Mouse (Mus musculus) intestine, embryonic 16.5 days (tissue): ENCODE measurements around the gene Tcf12. TPM values are rescaled to one million over a fixed set of nuclear protein-coding genes. Genes with fewer than 3 reads are reported as not detected.
A peak's percentile ranks its signal among the peaks of the same experiment; 100 is the strongest.

Experiments used
- ATAC-seq: fragments of 200-750 bp; cut with Nextera tagmentation; 2 replicates; pipeline ENCODE4 v1.8.0; 2017; ENCODE audit warnings: moderate TSS enrichment, moderate library complexity
- H3K27ac ChIP-seq: fragments of 300-500 bp; sonication (generic); 2 replicates; pipeline ENCODE4 v1.5.1; 2014; ENCODE audit warnings: mild to moderate bottlenecking, low read length
- H3K27me3 ChIP-seq: fragments of 300-500 bp; sonication (generic); replicated peaks from 2 replicates; pipeline ENCODE4 v1.6.1; 2014; ENCODE audit warnings: low read length, control low read depth, mixed read lengths; ENCODE audit not compliant: control insufficient read depth, insufficient read depth
- H3K36me3 ChIP-seq: fragments of 300-500 bp; sonication (generic); 2 replicates; pipeline ENCODE4 v1.6.1; 2014; ENCODE audit warnings: low read length, control low read depth; ENCODE audit not compliant: control insufficient read depth, insufficient read depth
- H3K4me1 ChIP-seq: fragments of 300-500 bp; sonication (generic); 2 replicates; pipeline ENCODE4 v1.6.1; 2014; ENCODE audit warnings: low read length, control low read depth, mixed read lengths; ENCODE audit not compliant: control insufficient read depth, insufficient read depth
- H3K4me2 ChIP-seq: fragments of 300-500 bp; sonication (generic); 2 replicates; pipeline ENCODE4 v1.6.1; 2014; ENCODE audit warnings: low read depth, low read length, control low read depth
- H3K4me3 ChIP-seq: fragments of 300-500 bp; sonication (generic); 2 replicates; pipeline ENCODE4 v1.5.1; 2014; ENCODE audit warnings: mild to moderate bottlenecking, low read length
- H3K9ac ChIP-seq: fragments of 300-500 bp; sonication (generic); 2 replicates; pipeline ENCODE4 v1.6.1; 2014; ENCODE audit warnings: low read depth, low read length
- H3K9me3 ChIP-seq: fragments of 300-500 bp; sonication (generic); 2 replicates; pipeline ENCODE4 v1.6.1; 2016; ENCODE audit warnings: low read length, control low read depth; ENCODE audit not compliant: control insufficient read depth
- whole genome bisulfite sequencing: fragments of 180-500 bp; shearing (Covaris S2); extraction: QIAGEN DNeasy Blood & Tissue Kit; methylation state at CpG from one replicate; pipeline ENCODE4 v1.1.7; 2014; 5-methylcytosine and 5-hydroxymethylcytosine counted together
- polyA plus RNA-seq: library from polyadenylated mRNA; unstranded; fragments of >200 nt; fragmentation: Nextera tagmentation; extraction: Ambion mirVana; gene quantifications from 2 replicates; pipeline ENCODE4 v1.2.1, GENCODE M21; 2015

Gene Tcf12
- polyA plus RNA-seq, 1 experiment from 2014 or later, result 26.0 TPM

GRCm38 (mm10) chr9:71850283-71850682 is 261.4 kb downstream of the Tcf12 start:
- no peak overlapping the region for H3K4me3 ChIP-seq
- H3K4me1 ChIP-seq, result no peaks in the 10 kb centered on the region
- no peaks in the 10 kb centered on the region for H3K27me3 ChIP-seq
- WGBS, result 94% methylated on average over 1 of the region's 1 CpGs
- H3K9me3 ChIP-seq, result no peaks in the 10 kb centered on the region
- H3K27ac ChIP-seq, result no peak overlapping the region
- no peak for ATAC-seq
- H3K36me3 ChIP-seq, result peaks cover 9% of the 10 kb centered on the region
- H3K4me2 ChIP-seq, result no peak overlapping the region
- H3K9ac ChIP-seq, result no peak overlapping the region

DNA sequence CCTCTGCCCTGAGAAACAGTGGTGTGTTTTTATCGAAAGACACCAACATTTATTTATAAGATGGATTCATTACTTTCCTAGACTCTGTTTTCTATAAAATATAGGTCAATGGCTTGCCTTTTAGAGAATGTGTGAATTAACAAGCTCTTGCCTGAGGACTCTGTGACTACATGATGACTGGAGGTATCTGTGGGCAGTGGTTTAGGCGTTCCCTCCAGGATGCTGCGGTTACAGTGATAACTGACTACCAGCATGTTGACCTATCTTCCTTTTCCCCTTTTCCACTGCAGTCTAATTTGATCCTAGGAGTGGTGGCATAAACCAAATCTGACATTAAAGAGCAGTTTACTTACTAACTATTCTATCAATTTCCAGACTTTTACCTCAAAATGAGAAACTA is 263.3 kb downstream of the Tcf12 start:
- H3K4me2 ChIP-seq, result no peak overlapping the region
- no peaks in the 10 kb centered on the region for H3K27me3 ChIP-seq
- H3K9me3 ChIP-seq, result no peaks in the 10 kb centered on the region
- H3K27ac ChIP-seq, result no peak overlapping the region
- ATAC-seq, result no peak
- peaks cover 5% of the 10 kb centered on the region; the same call in 1 of the 2 replicates for H3K36me3 ChIP-seq
- H3K9ac ChIP-seq, result no peak overlapping the region
- H3K4me1 ChIP-seq, result no peaks in the 10 kb centered on the region
- WGBS, result 92% methylated on average over 3 of the region's 3 CpGs
- no peak overlapping the region for H3K4me3 ChIP-seq

DNA sequence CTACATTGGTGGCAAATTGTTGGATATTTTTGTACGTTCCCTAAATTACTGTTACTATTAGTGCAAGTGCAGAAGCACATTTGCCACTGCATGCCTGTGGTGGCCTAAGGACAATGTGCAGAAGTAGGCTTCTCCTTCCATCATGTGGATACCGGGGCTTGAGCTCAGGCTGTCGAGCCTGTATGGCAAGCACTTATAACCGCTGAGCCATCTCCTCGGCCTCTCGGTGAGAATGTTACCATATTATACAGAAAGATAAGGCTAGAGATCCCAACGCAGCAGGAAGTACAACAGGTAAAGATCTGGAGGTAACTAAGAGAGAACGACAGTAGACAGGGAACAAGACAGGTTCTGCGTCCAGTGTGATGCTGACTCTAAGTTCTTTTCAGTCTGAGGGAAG is 263.8 kb downstream of the Tcf12 start:
- H3K36me3 ChIP-seq, result peaks cover 3% of the 10 kb centered on the region; the same call in 1 of the 2 replicates
- no peak overlapping the region for H3K27ac ChIP-seq
- 93% methylated on average over 9 of the region's 9 CpGs for WGBS

GRCm38 (mm10) chr9:71841850-71842249 is 269.8 kb downstream of the Tcf12 start:
- H3K27me3 ChIP-seq, result no peaks in the 10 kb centered on the region
- no peak overlapping the region for H3K4me2 ChIP-seq
- H3K9me3 ChIP-seq, result no peaks in the 10 kb centered on the region
- H3K27ac ChIP-seq, result no peak overlapping the region
- peaks cover 4% of the 10 kb centered on the region; the same call in 1 of the 2 replicates for H3K4me1 ChIP-seq
- 0 out of 2 replicates have a peak, but pooled peaks cover 4% of the 10 kb centered on the region for H3K36me3 ChIP-seq
- no peak overlapping the region for H3K4me3 ChIP-seq
- no peak for ATAC-seq
- 88% methylated on average over 5 of the region's 5 CpGs for WGBS
- no peak overlapping the region for H3K9ac ChIP-seq

More for the DNA sequence above, 263.8 kb downstream of the Tcf12 start:
- Histone ChIP-seq H3K4me2 (no peak overlapping the region), H3K4me1 (no peaks in the 10 kb centered on the region), H3K9ac (no peak overlapping the region), H3K9me3 (no peaks in the 10 kb centered on the region), H3K4me3 (no peak overlapping the region), H3K27me3 (no peaks in the 10 kb centered on the region)
- ATAC-seq, result no peak

DNA sequence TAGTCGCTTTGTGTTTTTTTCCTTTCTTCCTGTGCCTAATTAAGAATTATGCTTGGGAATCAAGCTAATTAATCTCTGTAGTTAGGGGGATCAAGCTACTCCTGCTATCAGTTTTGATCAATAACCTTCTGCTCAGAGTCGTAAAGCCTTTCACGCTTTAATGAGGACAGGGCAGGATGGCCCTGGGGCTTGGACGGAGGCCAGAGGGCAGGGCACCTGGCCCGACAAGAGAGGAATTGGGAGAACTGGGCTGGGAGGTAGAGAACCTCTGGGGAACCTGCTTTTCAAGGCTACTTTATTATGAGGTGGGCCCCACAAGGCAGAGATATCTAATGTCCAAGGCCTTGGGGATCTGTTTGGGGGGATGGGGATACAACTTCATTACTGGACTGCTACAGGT is 274.3 kb downstream of the Tcf12 start:
- H3K4me1 ChIP-seq, result peaks cover 4% of the 10 kb centered on the region; the same call in 1 of the 2 replicates
- no peaks in the 10 kb centered on the region for H3K27me3 ChIP-seq
- H3K36me3 ChIP-seq, result 0 out of 2 replicates have a peak, but pooled peaks cover 2% of the 10 kb centered on the region
- no peak overlapping the region for H3K4me2 ChIP-seq
- peak; percentile 38 for ATAC-seq
- no peaks in the 10 kb centered on the region for H3K9me3 ChIP-seq
- H3K27ac ChIP-seq, result no peak overlapping the region; the same call in 1 of the 2 replicates
- H3K4me3 ChIP-seq, result no peak overlapping the region
- H3K9ac ChIP-seq, result no peak overlapping the region
- WGBS, result 40% methylated on average over 5 of the region's 5 CpGs

GRCm38 (mm10) chr9:71836366-71836765 is 275.3 kb downstream of the Tcf12 start:
- no peak overlapping the region for H3K9ac ChIP-seq
- no peak overlapping the region for H3K4me2 ChIP-seq
- H3K36me3 ChIP-seq, result no peaks in the 10 kb centered on the region
- no peak for ATAC-seq
- no peaks in the 10 kb centered on the region for H3K9me3 ChIP-seq
- H3K27me3 ChIP-seq, result no peaks in the 10 kb centered on the region
- 92% methylated on average over 1 of the region's 1 CpGs for WGBS
- H3K4me3 ChIP-seq, result no peak overlapping the region
- peaks cover 4% of the 10 kb centered on the region; the same call in 1 of the 2 replicates for H3K4me1 ChIP-seq
- no peak overlapping the region for H3K27ac ChIP-seq

GRCm38 (mm10) chr9:71835203-71835815 is 276.4 kb downstream of the Tcf12 start:
- no peaks in the 10 kb centered on the region for H3K27me3 ChIP-seq
- no peak overlapping the region for H3K4me3 ChIP-seq
- H3K4me2 ChIP-seq, result no peak overlapping the region
- 32% methylated on average over 2 of the region's 2 CpGs for WGBS
- H3K27ac ChIP-seq, result no peak overlapping the region
- H3K36me3 ChIP-seq, result no peaks in the 10 kb centered on the region
- no peaks in the 10 kb centered on the region for H3K9me3 ChIP-seq
- peaks cover 4% of the 10 kb centered on the region; the same call in 1 of the 2 replicates for H3K4me1 ChIP-seq
- ATAC-seq, result no peak
- no peak overlapping the region for H3K9ac ChIP-seq

GRCm38 (mm10) chr9:71834707-71835106 is 277.0 kb downstream of the Tcf12 start:
- H3K9ac ChIP-seq, result no peak overlapping the region
- 48% methylated on average over 4 of the region's 4 CpGs for WGBS
- H3K4me1 ChIP-seq, result peaks cover 4% of the 10 kb centered on the region; the same call in 1 of the 2 replicates
- H3K4me3 ChIP-seq, result no peak overlapping the region
- H3K27me3 ChIP-seq, result no peaks in the 10 kb centered on the region
- no peak overlapping the region for H3K27ac ChIP-seq
- no peak for ATAC-seq
- H3K4me2 ChIP-seq, result no peak overlapping the region
- no peaks in the 10 kb centered on the region for H3K36me3 ChIP-seq
- no peaks in the 10 kb centered on the region for H3K9me3 ChIP-seq

GRCm38 (mm10) chr9:71831756-71832699 is 279.6 kb downstream of the Tcf12 start:
- peak; percentile 65; the same call in 1 of the 2 replicates for ATAC-seq
- no peaks in the 10 kb centered on the region for H3K9me3 ChIP-seq
- no peaks in the 10 kb centered on the region; the same call in 1 of the 2 replicates for H3K4me1 ChIP-seq
- WGBS, result 44% methylated on average over 26 of the region's 26 CpGs
- no peak overlapping the region for H3K27ac ChIP-seq
- H3K9ac ChIP-seq, result no peak overlapping the region
- no peaks in the 10 kb centered on the region for H3K36me3 ChIP-seq
- no peak overlapping the region for H3K4me2 ChIP-seq
- H3K27me3 ChIP-seq, result no peaks in the 10 kb centered on the region
- H3K4me3 ChIP-seq, result no peak overlapping the region
